Mouse (Mus musculus) neural tube, embryonic 12.5 days (tissue): ENCODE measurements at regions not wholly inside any gene's neighbourhood (a gene's known extent, or its start where the extent isn't known, plus 50 kb on each side); places are given as distances from the start of the nearest gene placed in this dataset.

Source experiments
- ATAC-seq: fragments of 200-750 bp; cut with Nextera tagmentation; 2 replicates; pipeline ENCODE4 v1.8.0; 2017; ENCODE audit warnings: low read depth, mild to moderate bottlenecking, moderate TSS enrichment, moderate library complexity; ENCODE audit not compliant: low FRiP score
- H3K27ac ChIP-seq: fragments of 300-500 bp; sonication (generic); 2 replicates; pipeline ENCODE4 v1.5.1; 2016
- H3K27me3 ChIP-seq: fragments of 300-500 bp; sonication (generic); replicated peaks from 2 replicates; pipeline ENCODE4 v1.6.1; 2016; ENCODE audit warnings: mild to moderate bottlenecking
- H3K36me3 ChIP-seq: fragments of 300-500 bp; sonication (generic); 2 replicates; pipeline ENCODE4 v1.6.1; 2016; ENCODE audit warnings: mild to moderate bottlenecking
- H3K4me1 ChIP-seq: fragments of 300-500 bp; sonication (generic); 2 replicates; pipeline ENCODE4 v1.6.1; 2016
- H3K4me2 ChIP-seq: fragments of 300-500 bp; sonication (generic); replicated peaks from 2 replicates; pipeline ENCODE4 v1.6.1; 2016; ENCODE audit warnings: mild to moderate bottlenecking
- H3K4me3 ChIP-seq: fragments of 300-500 bp; sonication (generic); 2 replicates; pipeline ENCODE4 v1.5.1; 2016
- H3K9ac ChIP-seq: fragments of 300-500 bp; sonication (generic); 2 replicates; pipeline ENCODE4 v1.6.1; 2016; ENCODE audit warnings: mild to moderate bottlenecking
- H3K9me3 ChIP-seq: fragments of 300-500 bp; sonication (generic); 2 replicates; pipeline ENCODE4 v1.6.1; 2016; ENCODE audit warnings: mild to moderate bottlenecking
- WGBS: fragments of 180-500 bp; shearing (Covaris S2); methylation state at CpG from one replicate; pipeline ENCODE4 v1.1.7; 2016; 5-methylcytosine and 5-hydroxymethylcytosine counted together

GRCm38 (mm10) chr9:46704151-46704905 lies 294.2 kb upstream of the Gm4791 start:
- Histone ChIP-seq H3K4me2 (no peak overlapping the region), H3K9ac (no peak overlapping the region), H3K27me3 (no peaks in the 10 kb centered on the region), H3K4me3 (no peak overlapping the region), H3K27ac (no peak overlapping the region), H3K4me1 (peaks cover 26% of the 10 kb centered on the region), H3K9me3 (no peaks in the 10 kb centered on the region), H3K36me3 (no peaks in the 10 kb centered on the region)
- no peak for ATAC-seq
- 64% methylated on average over 10 of the region's 10 CpGs for WGBS

- no peak overlapping the region for H3K4me2 ChIP-seq
- no peaks in the 10 kb centered on the region for H3K9me3 ChIP-seq
- H3K4me3 ChIP-seq = no peak overlapping the region
- no peak overlapping the region for H3K9ac ChIP-seq
- peaks cover 26% of the 10 kb centered on the region for H3K4me1 ChIP-seq
- H3K27me3 ChIP-seq = no peaks in the 10 kb centered on the region
- 35% methylated on average over 8 of the region's 8 CpGs for WGBS
- H3K27ac ChIP-seq = no peak overlapping the region
- ATAC-seq = 0 out of 2 replicates have a peak, but pooled peaks have one; percentile 53
- H3K36me3 ChIP-seq = no peaks in the 10 kb centered on the region
These were observed 294.9 kb upstream of the Gm4791 start for GRCm38 (mm10) chr9:46703674-46704073.

GRCm38 (mm10) chr9:46702901-46703636 lies 295.5 kb upstream of the Gm4791 start:
- Histone ChIP-seq H3K9ac (no peak overlapping the region), H3K36me3 (no peaks in the 10 kb centered on the region), H3K4me3 (no peak overlapping the region), H3K9me3 (no peaks in the 10 kb centered on the region), H3K27ac (no peak overlapping the region), H3K4me1 (peaks cover 26% of the 10 kb centered on the region), H3K4me2 (no peak overlapping the region), H3K27me3 (no peaks in the 10 kb centered on the region)
- 46% methylated on average over 13 of the region's 13 CpGs for WGBS
- ATAC-seq = no peak

GRCm38 (mm10) chr9:46702053-46702900 lies 296.3 kb upstream of the Gm4791 start:
- Histone ChIP-seq H3K27ac (no peak overlapping the region), H3K4me1 (peaks cover 26% of the 10 kb centered on the region), H3K9me3 (no peaks in the 10 kb centered on the region), H3K9ac (no peak overlapping the region), H3K36me3 (no peaks in the 10 kb centered on the region), H3K4me2 (0 out of 2 replicates have a peak overlapping the region, but pooled peaks have one; percentile 32), H3K27me3 (no peaks in the 10 kb centered on the region), H3K4me3 (no peak overlapping the region)
- ATAC-seq = no peak
- 11% methylated on average over 16 of the region's 16 CpGs for WGBS

GRCm38 (mm10) chr9:46696171-46696570 lies 302.4 kb upstream of the Gm4791 start:
- Histone ChIP-seq H3K27me3 (no peaks in the 10 kb centered on the region), H3K36me3 (no peaks in the 10 kb centered on the region), H3K9ac (no peak overlapping the region), H3K27ac (no peak overlapping the region), H3K4me1 (no peaks in the 10 kb centered on the region), H3K4me3 (no peak overlapping the region), H3K4me2 (no peak overlapping the region), H3K9me3 (no peaks in the 10 kb centered on the region)
- WGBS = 80% methylated on average over 2 of the region's 2 CpGs
- no peak for ATAC-seq

GRCm38 (mm10) chr9:46689331-46689730 lies 309.2 kb upstream of the Gm4791 start:
- Histone ChIP-seq H3K27me3 (no peaks in the 10 kb centered on the region), H3K4me3 (no peak overlapping the region), H3K27ac (no peak overlapping the region), H3K4me2 (no peak overlapping the region), H3K4me1 (no peaks in the 10 kb centered on the region), H3K9me3 (no peaks in the 10 kb centered on the region), H3K9ac (no peak overlapping the region), H3K36me3 (no peaks in the 10 kb centered on the region)
- WGBS = 77% methylated on average over 5 of the region's 5 CpGs
- ATAC-seq = no peak

GRCm38 (mm10) chr9:46684113-46684850 lies 314.3 kb upstream of the Gm4791 start:
- Histone ChIP-seq H3K9ac (no peak overlapping the region), H3K4me1 (no peaks in the 10 kb centered on the region), H3K27ac (no peak overlapping the region), H3K4me2 (no peak overlapping the region), H3K27me3 (no peaks in the 10 kb centered on the region), H3K4me3 (no peak overlapping the region), H3K36me3 (no peaks in the 10 kb centered on the region), H3K9me3 (no peaks in the 10 kb centered on the region)
- 60% methylated on average over 15 of the region's 15 CpGs for WGBS
- no peak for ATAC-seq

- no peaks in the 10 kb centered on the region for H3K36me3 ChIP-seq
- ATAC-seq = no peak
- no peak overlapping the region for H3K9ac ChIP-seq
- H3K27me3 ChIP-seq = no peaks in the 10 kb centered on the region
- H3K27ac ChIP-seq = no peak overlapping the region
- no peaks in the 10 kb centered on the region for H3K4me1 ChIP-seq
- H3K9me3 ChIP-seq = no peaks in the 10 kb centered on the region
- no peak overlapping the region for H3K4me3 ChIP-seq
- WGBS = 36% methylated on average over 3 of the region's 3 CpGs
- no peak overlapping the region for H3K4me2 ChIP-seq
These were observed 326.5 kb upstream of the Gm4791 start for GRCm38 (mm10) chr9:46672050-46672449.

- Histone ChIP-seq H3K27me3 (no peaks in the 10 kb centered on the region), H3K4me3 (no peak overlapping the region), H3K4me1 (no peaks in the 10 kb centered on the region), H3K9me3 (no peaks in the 10 kb centered on the region), H3K9ac (no peak overlapping the region), H3K36me3 (no peaks in the 10 kb centered on the region), H3K27ac (no peak overlapping the region), H3K4me2 (no peak overlapping the region)
- 89% methylated on average over 8 of the region's 8 CpGs for WGBS
- no peak for ATAC-seq
These were observed 334.6 kb upstream of the 4931429L15Rik start for GRCm38 (mm10) chr9:46654422-46654821.

- Histone ChIP-seq H3K27me3 (no peaks in the 10 kb centered on the region), H3K9ac (no peak overlapping the region), H3K4me2 (no peak overlapping the region), H3K27ac (no peak overlapping the region), H3K9me3 (no peaks in the 10 kb centered on the region), H3K4me1 (peaks cover 15% of the 10 kb centered on the region), H3K4me3 (no peak overlapping the region), H3K36me3 (no peaks in the 10 kb centered on the region)
- WGBS = 43% methylated on average over 9 of the region's 9 CpGs
- no peak for ATAC-seq
These were observed 327.6 kb upstream of the 4931429L15Rik start for GRCm38 (mm10) chr9:46647238-46647922.

GRCm38 (mm10) chr9:46645469-46645884 lies 325.7 kb upstream of the 4931429L15Rik start:
- 25% methylated on average over 7 of the region's 7 CpGs for WGBS
- H3K36me3 ChIP-seq = no peaks in the 10 kb centered on the region
- no peak overlapping the region for H3K4me3 ChIP-seq
- ATAC-seq = no peak
- H3K9me3 ChIP-seq = no peaks in the 10 kb centered on the region
- H3K4me1 ChIP-seq = peaks cover 15% of the 10 kb centered on the region
- no peaks in the 10 kb centered on the region for H3K27me3 ChIP-seq
- H3K27ac ChIP-seq = no peak overlapping the region
- no peak overlapping the region for H3K4me2 ChIP-seq
- no peak overlapping the region for H3K9ac ChIP-seq
